Mouse (Mus musculus) brown adipose tissue, adult 24 weeks (tissue): ENCODE data around the gene Psmf1. TPM values are rescaled to one million over a fixed set of nuclear protein-coding genes. Genes with fewer than 3 reads are reported as not detected.

ENCODE experiments used
- H3K27ac ChIP-seq: fragments of 200-500 bp; replicated peaks from 2 replicates; pipeline ENCODE4 v1.5.1; 2012; ENCODE audit warnings: low read depth, mild to moderate bottlenecking, low read length
- H3K4me1 ChIP-seq: fragments of 200-500 bp; 2 replicates; pipeline ENCODE4 v1.6.1; 2012; ENCODE audit warnings: low read length, mixed read lengths; ENCODE audit not compliant: control insufficient read depth, insufficient read depth, insufficient read length
- H3K4me3 ChIP-seq: fragments of 200-500 bp; 2 replicates; pipeline ENCODE4 v1.5.1; 2012; ENCODE audit warnings: low read depth, mild to moderate bottlenecking, low read length, moderate library complexity; ENCODE audit not compliant: insufficient read depth
- polyA plus RNA-seq: library from polyadenylated mRNA; stranded (reverse); fragments of >200 nt; gene quantifications from 2 replicates; pipeline ENCODE4 v1.2.4, GENCODE M21; 2012; ENCODE audit not compliant: missing spikeins, insufficient read depth, insufficient read length

The Psmf1 gene
- 17.9 and 18.9 TPM in 2 replicates for polyA plus RNA-seq

- H3K27ac ChIP-seq, result no peak within 1 kb of the TSS
- no peak within 1 kb of the TSS for H3K4me3 ChIP-seq
- peaks cover 10% of the 10 kb centered on the region; the same call in 1 of the 2 replicates for H3K4me1 ChIP-seq
Measured at GRCm38 (mm10) chr2:151743845-151744244, at the start of gene Psmf1. Gene Psmf1, minus strand, starts transcription at chr2:151744186.

GRCm38 (mm10) chr2:151791156-151791555 is 47.2 kb upstream of the Psmf1 start:
- H3K4me3 ChIP-seq, result no peak overlapping the region
- H3K4me1 ChIP-seq, result no peaks in the 10 kb centered on the region
- no peak overlapping the region for H3K27ac ChIP-seq

- H3K4me3 ChIP-seq, result no peak overlapping the region
- H3K4me1 ChIP-seq, result no peaks in the 10 kb centered on the region
- no peak overlapping the region for H3K27ac ChIP-seq
Measured at GRCm38 (mm10) chr2:151790169-151790568, 46.2 kb upstream of the Psmf1 start.

DNA sequence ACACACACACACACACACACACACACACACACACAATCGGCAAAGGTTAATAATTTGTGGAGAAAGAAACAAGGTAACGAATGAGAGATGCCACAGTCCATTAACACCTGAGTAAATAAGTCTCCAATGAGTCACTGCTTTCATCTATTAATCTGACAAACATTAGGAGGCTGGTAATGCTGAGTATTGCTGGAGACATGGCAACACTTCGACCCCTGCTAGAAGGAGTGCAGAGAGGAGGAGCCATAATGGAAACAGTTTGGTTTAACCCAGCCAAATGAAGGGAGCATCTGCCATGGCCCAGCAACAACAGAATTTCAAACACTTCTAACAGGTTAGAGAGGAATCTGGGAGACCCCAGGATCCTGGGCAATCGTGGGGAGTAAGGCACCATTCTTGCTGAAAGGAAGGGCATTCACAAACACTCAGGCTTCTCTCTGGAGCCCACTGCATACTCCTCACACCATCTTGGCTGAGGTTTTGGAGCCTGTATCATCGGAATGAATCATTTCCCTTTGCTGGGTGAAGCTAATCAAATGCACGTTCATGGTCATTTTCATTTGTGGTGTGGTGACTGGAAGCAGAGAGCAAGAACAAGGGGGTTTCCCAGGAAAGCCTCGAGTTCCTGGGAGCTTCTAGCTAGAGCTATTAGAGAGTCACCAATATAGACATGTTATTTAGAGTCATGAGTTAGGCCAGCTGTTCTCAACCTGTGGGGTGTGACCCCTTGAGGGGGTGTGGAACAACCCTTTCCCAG is 44.4 kb upstream of the Psmf1 start:
- H3K4me1 ChIP-seq, result no peaks in the 10 kb centered on the region
- no peak overlapping the region for H3K27ac ChIP-seq
- H3K4me3 ChIP-seq, result no peak overlapping the region

- Histone ChIP-seq H3K4me3 (no peak overlapping the region), H3K27ac (no peak overlapping the region), H3K4me1 (no peaks in the 10 kb centered on the region)
Measured at GRCm38 (mm10) chr2:151783493-151783892, 39.5 kb upstream of the Psmf1 start.

- H3K4me1 ChIP-seq, result no peaks in the 10 kb centered on the region
- no peak overlapping the region for H3K4me3 ChIP-seq
- no peak overlapping the region for H3K27ac ChIP-seq
Measured at GRCm38 (mm10) chr2:151777366-151777765, 33.4 kb upstream of the Psmf1 start.

GRCm38 (mm10) chr2:151773476-151773875 is 29.5 kb upstream of the Psmf1 start:
- no peak overlapping the region for H3K27ac ChIP-seq
- no peak overlapping the region for H3K4me3 ChIP-seq
- no peaks in the 10 kb centered on the region for H3K4me1 ChIP-seq

- Histone ChIP-seq H3K4me1 (no peaks in the 10 kb centered on the region), H3K4me3 (no peak overlapping the region), H3K27ac (no peak overlapping the region)
Measured at GRCm38 (mm10) chr2:151772169-151772568, 28.2 kb upstream of the Psmf1 start.

- Histone ChIP-seq H3K4me1 (no peaks in the 10 kb centered on the region), H3K27ac (no peak overlapping the region), H3K4me3 (no peak overlapping the region)
Measured at GRCm38 (mm10) chr2:151764557-151764956, 20.6 kb upstream of the Psmf1 start.

GRCm38 (mm10) chr2:151758806-151759353 is 14.9 kb upstream of the Psmf1 start:
- H3K27ac ChIP-seq, result no peak overlapping the region
- H3K4me3 ChIP-seq, result no peak overlapping the region
- no peaks in the 10 kb centered on the region for H3K4me1 ChIP-seq

DNA sequence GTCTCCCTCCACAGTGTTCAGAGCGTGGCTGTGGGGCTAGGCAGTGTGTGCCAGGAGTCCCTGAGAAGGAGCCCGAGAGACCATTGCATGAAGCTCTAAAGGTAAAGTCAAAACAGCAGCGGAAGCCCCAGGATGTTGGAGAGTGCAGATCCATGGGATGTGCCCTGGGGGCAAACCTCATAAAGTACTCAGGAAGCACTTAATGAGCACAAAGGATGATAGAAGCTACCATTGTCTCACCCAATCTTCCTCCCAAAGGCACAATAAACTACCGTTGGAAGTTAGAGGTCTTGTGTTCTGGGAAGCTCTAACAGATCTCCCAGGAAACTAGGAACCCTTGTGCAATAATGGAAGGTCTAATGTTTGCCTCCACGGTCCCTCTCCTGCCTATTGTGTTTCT is 13.5 kb upstream of the Psmf1 start:
- Histone ChIP-seq H3K4me1 (no peaks in the 10 kb centered on the region), H3K4me3 (no peak overlapping the region), H3K27ac (no peak overlapping the region)

- no peak overlapping the region for H3K4me3 ChIP-seq
- no peaks in the 10 kb centered on the region for H3K4me1 ChIP-seq
- no peak overlapping the region for H3K27ac ChIP-seq
Measured at GRCm38 (mm10) chr2:151756277-151757061, 12.5 kb upstream of the Psmf1 start.

DNA sequence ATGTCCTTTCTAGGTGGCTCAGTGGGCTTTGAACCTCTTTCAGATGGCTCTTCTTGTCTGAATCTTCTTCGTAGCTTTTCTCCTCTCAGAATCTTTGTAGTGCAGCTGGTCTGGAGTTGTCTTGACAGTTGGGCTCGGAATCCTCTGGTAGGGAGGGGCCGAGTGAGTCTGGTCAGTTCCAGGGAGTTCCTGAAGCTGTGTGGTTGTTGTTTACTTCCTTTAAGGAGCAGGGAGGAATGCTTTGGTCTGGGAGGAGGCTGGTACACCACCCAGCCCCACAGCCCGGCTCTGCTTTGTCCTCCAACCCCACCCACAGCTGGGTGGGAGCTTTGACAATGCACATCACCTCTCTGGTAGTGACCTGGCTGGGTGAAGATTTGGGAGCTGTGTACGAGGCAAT is 7.3 kb upstream of the Psmf1 start:
- H3K4me1 ChIP-seq, result no peaks in the 10 kb centered on the region
- no peak overlapping the region for H3K27ac ChIP-seq
- no peak overlapping the region for H3K4me3 ChIP-seq

- no peaks in the 10 kb centered on the region for H3K4me1 ChIP-seq
- no peak overlapping the region for H3K27ac ChIP-seq
- H3K4me3 ChIP-seq, result no peak overlapping the region
Measured at GRCm38 (mm10) chr2:151747847-151748705, 4.1 kb upstream of the Psmf1 start.
